Mouse (Mus musculus): Measurements from ENCODE around the gene Clk1. TPM values are rescaled to one million over a fixed set of nuclear protein-coding genes. Genes with fewer than 3 reads are reported as not detected.
"Not testable (repeated sequence)": the region's sequence is repeated elsewhere in the genome, so short reads cannot be mapped to it uniquely, and the experiment has no call there.

Gene Clk1
- polyA plus RNA-seq, 3 experiments from 2014 or later = 382 to 646 (median 498) TPM

- no peak for ATAC-seq
Measured at GRCm38 (mm10) chr1:58403745-58404144, 20.1 kb downstream of the Clk1 start.

GRCm38 (mm10) chr1:58401396-58401795, 22.5 kb downstream of the Clk1 start:
- ATAC-seq = no peak

GRCm38 (mm10) chr1:58397731-58398130, 26.1 kb downstream of the Clk1 start:
- no peak for ATAC-seq

- no peak for ATAC-seq
Measured at GRCm38 (mm10) chr1:58396179-58396578, 27.7 kb downstream of the Clk1 start.

GRCm38 (mm10) chr1:58395341-58395740, 28.5 kb downstream of the Clk1 start:
- ATAC-seq = no peak

- ATAC-seq = peak; percentile 29
Measured at GRCm38 (mm10) chr1:58393284-58394195, 30.3 kb downstream of the Clk1 start.

GRCm38 (mm10) chr1:58392652-58393283, 31.1 kb downstream of the Clk1 start, which contains the start of gene Bzw1:
TSS of gene Bzw1 (plus strand) at chr1:58392898.
- peak; percentile 91 for ATAC-seq

- ATAC-seq = peak; percentile 10
Measured at GRCm38 (mm10) chr1:58392268-58392651, 31.6 kb downstream of the Clk1 start.

- ATAC-seq = no peak
Measured at GRCm38 (mm10) chr1:58391421-58392267, 32.2 kb downstream of the Clk1 start.

GRCm38 (mm10) chr1:58382586-58383281, 41.1 kb downstream of the Clk1 start:
- no peak for ATAC-seq

GRCm38 (mm10) chr1:58375574-58376147, 48.2 kb downstream of the Clk1 start:
- ATAC-seq = no peak

GRCm38 (mm10) chr1:58374266-58374665, 49.6 kb downstream of the Clk1 start:
- not testable (repeated sequence) for ATAC-seq

GRCm38 (mm10) chr1:58369716-58370115, 54.1 kb downstream of the Clk1 start:
- no peak for ATAC-seq

- ATAC-seq = no peak
Measured at GRCm38 (mm10) chr1:58366737-58367471, 57.0 kb downstream of the Clk1 start.

- ATAC-seq = no peak
Measured at GRCm38 (mm10) chr1:58365829-58366228, 58.0 kb downstream of the Clk1 start.

- ATAC-seq = no peak
Measured at GRCm38 (mm10) chr1:58364551-58364950, 59.3 kb downstream of the Clk1 start.

GRCm38 (mm10) chr1:58362296-58362695, 61.6 kb downstream of the Clk1 start:
- no peak for ATAC-seq

All from inflammation-experienced regulatory T-cells, adult 6 months (primary cell).